Mouse (Mus musculus): ENCODE results near the gene Cebpzos.

- no peak for TF ChIP-seq POLR2A (IDR thresholded peaks at IDR 0.05; ENCODE audit: control insufficient read depth, extremely low read depth, insufficient read depth, low read length, poor library complexity)
- no peak for TF ChIP-seq CTCF (IDR thresholded peaks at IDR 0.05; ENCODE audit: borderline replicate concordance, control insufficient read depth, extremely low read depth, insufficient read depth, low read length, poor library complexity)
Measured at GRCm38 (mm10) chr17:78882401-78883112, 33.7 kb upstream of the Cebpzos start, which contains the start of gene Eif2ak2.
